Mouse (Mus musculus) cerebellum, postnatal 14 days (tissue): ENCODE measurements around the gene Tasp1.
A peak's percentile ranks its signal among the peaks of the same experiment; 100 is the strongest.
"Not testable (repeated sequence)": the region's sequence is repeated elsewhere in the genome, so short reads cannot be mapped to it uniquely, and the experiment has no call there.

Source experiments
- DNase-seq, 2 experiments: peaks; one replicate each; pipeline ENCODE4 v3.0.0; 2021; ENCODE audit warnings: mixed read lengths in 2 of 2

Gene Tasp1

GRCm38 (mm10) chr2:140051607-140052126 is 14.9 kb downstream of the Tasp1 start:
- no peak for DNase-seq

- no peak for DNase-seq
Measured at GRCm38 (mm10) chr2:140042522-140043131, 24.0 kb downstream of the Tasp1 start.

GRCm38 (mm10) chr2:140042081-140042480 is 24.5 kb downstream of the Tasp1 start:
- no peak for DNase-seq

DNA sequence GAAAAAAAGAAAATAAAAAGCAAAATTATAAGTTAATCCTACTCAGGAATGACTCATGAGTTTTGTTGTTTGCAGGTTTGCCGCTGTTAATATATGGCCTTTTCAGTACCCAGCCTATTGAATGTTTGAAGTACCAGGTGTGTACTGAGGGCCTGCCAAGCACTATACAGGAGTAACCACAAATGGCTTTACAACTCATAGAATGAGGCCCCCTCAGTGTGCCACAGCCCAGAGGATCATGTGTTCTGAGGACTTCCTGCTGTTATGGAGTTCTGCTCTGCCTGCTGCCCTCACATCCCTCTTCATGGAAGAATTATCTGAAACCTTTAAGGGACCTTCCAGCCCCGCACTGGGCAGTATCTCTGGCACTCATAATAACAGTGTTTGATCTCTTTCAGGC is 29.1 kb downstream of the Tasp1 start:
- DNase-seq, result no peak

GRCm38 (mm10) chr2:140036854-140037253 is 29.8 kb downstream of the Tasp1 start:
- no peak for DNase-seq

DNA sequence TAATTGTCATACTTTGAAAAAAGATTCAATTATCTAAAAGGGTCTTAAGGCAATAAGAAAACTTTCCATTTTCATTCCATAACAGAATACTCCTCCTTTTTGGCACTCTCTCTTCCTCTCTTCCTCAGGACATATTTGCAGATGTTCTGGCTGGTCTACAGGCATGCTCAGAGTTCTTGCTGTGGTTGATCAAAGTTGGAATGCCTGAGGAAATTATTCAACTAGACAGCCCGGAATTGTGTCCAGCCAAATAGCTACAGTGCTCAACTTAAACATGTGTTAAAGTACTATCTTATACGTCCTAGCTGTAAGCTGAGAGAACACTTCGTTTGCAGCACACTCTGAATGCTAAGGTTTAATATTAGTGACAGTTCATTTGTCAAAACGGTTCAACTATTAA is 41.7 kb downstream of the Tasp1 start:
- no peak for DNase-seq

GRCm38 (mm10) chr2:140007406-140007805 is 59.2 kb downstream of the Tasp1 start:
- no peak for DNase-seq

DNA sequence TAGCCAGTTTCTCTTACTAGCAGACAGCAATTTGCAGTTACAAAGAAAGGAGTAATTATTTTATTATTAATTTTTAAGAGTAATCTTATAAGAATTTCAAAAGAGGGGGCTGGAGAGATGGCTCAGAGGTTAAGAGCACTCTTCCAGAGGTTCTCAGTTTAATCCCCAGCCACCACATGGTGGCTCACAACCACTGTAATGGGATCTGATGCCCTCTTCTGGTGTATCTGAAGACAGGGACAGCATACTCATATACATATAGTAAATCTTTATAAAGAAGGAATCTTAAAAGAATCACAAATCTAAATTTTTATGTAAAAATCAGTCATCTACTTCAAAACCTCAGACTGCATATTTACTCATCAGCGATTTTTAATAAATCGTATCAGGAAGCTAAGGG is 68.4 kb downstream of the Tasp1 start:
- DNase-seq, result no peak

DNA sequence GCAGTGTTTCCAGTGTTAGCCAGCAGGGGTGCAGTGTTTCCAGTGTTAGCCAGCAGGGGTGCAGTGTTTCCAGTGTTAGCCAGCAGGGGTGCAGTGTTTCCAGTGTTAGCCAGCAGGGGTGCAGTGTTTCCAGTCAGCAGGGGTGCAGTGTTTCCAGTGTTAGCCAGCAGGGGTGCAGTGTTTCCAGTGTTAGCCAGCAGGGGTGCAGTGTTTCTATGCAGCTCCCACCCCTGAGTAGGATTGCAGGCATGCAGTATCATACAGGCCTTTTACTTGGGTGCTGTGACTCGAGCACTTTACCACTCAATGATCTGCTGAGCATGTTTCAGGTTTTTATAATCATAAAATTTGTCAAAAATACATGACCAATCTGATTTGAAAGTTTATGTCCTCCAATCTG is 76.7 kb downstream of the Tasp1 start:
- DNase-seq, result not testable (repeated sequence)

DNA sequence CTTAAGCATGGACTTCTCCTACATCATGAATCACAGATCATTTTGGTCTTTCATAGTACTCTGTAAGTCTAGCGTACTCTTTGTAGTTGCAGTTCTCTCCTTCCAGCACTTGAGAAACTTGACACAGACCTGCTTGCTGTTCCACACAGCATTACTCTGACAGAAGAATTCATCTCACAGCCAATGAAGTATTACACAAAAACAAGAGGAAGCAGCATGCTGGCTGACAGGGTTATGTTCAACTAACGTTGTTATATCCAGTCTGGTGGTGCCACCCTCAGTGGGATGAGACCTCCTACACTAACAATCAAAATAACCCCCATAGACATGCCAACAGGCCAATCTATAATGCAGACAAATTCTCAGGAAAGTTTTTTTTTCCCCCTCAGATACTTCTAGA is 99.2 kb downstream of the Tasp1 start:
- no peak for DNase-seq

GRCm38 (mm10) chr2:139966288-139966687 is 100.3 kb downstream of the Tasp1 start:
- peak; percentile 37 to 62 for DNase-seq

- no peak for DNase-seq
Measured at GRCm38 (mm10) chr2:139948843-139949242, 117.8 kb downstream of the Tasp1 start.

DNA sequence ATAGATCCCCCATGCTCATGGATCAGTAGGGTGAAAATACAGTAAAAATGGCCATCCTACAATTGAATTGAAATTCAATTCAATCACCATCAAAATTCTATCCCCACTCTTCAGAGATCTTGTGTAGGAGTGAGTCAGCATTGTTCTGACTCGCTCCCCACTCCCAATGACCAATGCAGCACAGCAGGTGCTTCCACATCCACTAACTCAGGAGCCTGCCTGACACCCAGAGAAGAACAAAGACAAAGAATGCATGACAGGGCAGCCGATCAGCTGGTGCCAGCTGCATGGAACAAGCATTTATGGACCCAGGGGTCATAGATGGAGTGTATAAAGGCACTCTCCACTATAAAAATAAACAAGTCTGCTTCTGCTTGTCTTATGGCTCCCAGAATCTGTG is 129.0 kb downstream of the Tasp1 start:
- no peak for DNase-seq

DNA sequence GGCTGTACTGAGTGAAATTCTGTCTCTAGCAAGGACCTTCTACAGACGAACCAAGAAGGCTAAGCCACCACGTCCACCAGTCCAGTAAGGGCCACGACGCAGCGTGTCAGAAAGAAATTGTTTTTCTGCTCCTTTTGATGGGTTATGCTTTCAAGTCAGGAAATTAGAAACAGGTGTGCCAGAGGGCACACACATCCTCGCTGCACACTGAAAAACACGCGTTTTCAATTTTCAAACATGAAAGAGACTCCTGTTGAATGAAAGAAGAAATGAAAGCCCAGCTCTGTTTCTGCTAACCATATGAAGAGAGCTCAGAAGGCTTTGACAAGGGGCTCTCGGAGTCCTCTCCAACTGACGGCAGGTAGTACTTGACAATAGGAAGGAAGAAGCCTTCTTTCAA is 132.0 kb downstream of the Tasp1 start:
- DNase-seq, result no peak

DNA sequence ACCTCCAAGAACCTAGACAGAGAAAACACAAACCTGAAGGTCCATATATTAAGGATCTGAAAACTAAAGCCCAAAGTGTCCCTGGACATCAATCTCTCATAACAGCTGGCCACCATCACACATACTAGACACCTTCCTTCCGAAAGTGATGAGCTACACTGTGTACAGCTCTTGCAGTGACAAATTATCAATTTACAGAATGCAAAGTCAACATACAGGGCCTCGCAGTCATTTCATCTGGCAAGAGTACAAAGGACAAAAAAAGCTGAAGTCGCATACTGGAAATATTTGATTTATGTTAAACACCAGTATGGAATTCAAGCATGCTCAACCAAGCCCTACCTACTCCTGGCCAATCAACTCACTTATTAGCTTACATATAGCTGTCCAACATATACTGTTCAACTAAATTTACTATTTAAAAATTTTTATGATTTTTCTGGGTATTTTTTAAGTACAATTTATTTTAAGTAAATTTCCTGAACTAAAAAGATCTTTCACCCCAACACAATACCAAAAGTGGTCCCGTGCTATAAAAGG is 132.5 kb downstream of the Tasp1 start:
- DNase-seq, result no peak

GRCm38 (mm10) chr2:139932211-139932610 is 134.4 kb downstream of the Tasp1 start:
- DNase-seq, result no peak

DNA sequence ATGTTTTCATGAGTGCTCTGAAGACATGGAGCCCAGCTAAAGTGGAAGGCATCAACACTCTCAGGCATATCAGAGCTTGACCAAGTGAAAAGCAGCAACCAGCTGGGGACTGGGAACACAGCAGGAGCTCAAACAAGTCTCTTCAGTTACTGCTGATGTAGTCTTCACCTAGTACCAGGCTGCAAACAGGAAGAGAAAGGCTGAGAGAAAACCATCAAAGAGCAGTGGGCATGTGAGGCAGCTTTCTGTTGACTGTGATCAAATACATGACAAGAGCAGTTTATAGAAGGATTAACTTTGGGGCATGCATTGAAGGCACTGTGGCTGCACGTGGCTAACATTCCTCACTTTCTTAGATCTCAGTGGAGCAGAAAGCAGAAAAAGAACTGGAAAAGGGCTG is 141.7 kb downstream of the Tasp1 start:
- no peak for DNase-seq

GRCm38 (mm10) chr2:139921395-139921794 is 145.2 kb downstream of the Tasp1 start:
- not testable (repeated sequence) for DNase-seq

DNA sequence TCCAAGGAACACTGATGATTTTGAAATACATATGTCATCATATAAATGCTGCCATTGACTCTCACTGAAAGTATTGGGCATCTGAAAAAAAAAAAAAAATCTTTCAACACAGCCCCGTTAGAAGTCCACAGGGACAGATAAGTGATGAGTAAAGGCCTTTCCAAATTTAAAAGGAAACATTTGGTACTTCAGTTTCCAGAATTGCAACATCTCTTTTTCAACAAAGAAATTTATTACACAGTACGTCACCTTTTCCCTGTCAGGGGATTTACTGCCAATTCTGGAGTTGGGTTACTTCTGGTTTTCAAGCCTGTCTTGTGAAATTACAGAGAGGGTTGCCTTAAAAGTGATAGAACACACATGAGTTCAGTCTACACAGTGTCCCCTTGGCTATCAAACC is 146.8 kb downstream of the Tasp1 start:
- no peak for DNase-seq

- DNase-seq, result no peak
Measured at GRCm38 (mm10) chr2:139906441-139907157, 160.0 kb downstream of the Tasp1 start.

DNA sequence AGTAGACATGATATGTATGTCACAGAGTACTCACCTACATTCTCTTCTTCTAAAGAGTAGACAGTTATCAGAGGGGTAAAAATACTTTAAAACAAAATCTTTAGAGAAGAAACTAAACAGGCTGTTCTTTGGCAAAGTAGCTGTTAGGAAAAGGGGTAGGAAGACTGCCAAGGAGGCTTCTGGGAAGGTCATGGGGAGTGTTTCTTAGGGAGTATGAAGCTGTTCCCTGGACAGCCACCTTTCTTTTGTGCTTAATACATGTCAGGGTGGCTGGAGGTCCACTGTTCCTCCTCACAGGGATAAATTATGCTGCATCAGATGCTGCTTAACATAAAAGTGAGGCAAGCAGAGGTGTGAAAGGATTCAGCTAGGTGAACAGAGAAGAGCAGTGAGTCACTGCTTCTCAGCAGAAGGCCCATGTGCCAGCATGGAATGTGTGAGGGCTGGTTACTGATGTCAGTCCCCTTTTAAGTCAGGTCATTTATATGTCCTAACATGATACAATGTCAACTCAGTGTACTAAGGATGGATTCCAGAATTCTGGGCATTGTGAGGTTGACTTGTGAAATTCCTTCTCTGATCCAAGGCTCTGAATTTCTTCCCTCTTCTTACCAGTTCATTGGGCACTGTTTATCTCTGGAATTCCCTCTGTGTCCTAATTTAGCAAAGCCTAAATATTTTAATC is 175.1 kb downstream of the Tasp1 start:
- DNase-seq, result no peak

- DNase-seq, result no peak
Measured at GRCm38 (mm10) chr2:139884264-139884637, 182.4 kb downstream of the Tasp1 start.

GRCm38 (mm10) chr2:139883581-139884263 is 182.9 kb downstream of the Tasp1 start:
- peak; percentile 65 to 68 for DNase-seq
